Mouse (Mus musculus): ENCODE measurements at regions not wholly inside any gene's neighbourhood (a gene's known extent, or its start where the extent isn't known, plus 50 kb on each side); places are given as distances from the start of the nearest gene placed in this dataset.

DNA sequence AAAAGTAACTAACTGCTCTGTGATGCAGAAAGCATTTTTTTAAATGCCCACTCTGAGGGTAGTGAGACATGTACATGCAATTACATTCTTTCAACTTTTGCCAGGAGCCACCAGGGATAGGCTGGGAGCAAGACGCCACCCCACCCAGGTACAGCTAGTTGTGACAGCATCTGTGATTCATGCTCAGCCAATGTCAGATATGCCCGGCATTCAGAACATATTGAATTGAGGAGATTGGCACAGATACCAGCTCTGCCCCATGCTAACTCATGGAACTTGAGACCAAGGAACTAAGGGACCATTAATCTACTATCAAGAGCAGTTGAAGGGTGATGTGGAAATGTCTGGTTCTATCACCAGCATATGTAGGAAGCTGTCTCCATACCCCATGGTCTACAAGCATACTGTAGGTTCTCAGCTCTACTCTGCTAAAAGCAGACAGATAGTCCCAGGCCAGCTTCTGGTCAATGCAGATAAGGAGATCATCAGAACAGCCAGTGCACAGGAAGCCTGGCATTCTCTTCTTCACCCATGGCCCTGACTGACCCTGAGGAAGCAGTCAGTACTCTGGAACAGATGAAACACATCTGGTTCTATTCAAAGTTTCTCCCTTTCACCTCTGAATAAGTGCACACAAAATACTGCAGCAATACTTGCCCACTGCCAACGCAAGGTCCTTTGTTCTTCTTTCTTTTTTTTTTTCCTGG lies 127.4 kb downstream of the Adamts15 start:
- 65% methylated on average over 3 of the region's 3 CpGs for WGBS
- Histone ChIP-seq H3K4me1 (ENCODE audit: control insufficient read depth, insufficient read depth, low read length) (no peaks in the 10 kb centered on the region), H3K36me3 (ENCODE audit: control insufficient read depth, insufficient read depth, low read length) (no peaks in the 10 kb centered on the region), H3K9ac (ENCODE audit: low read length) (no peak overlapping the region), H3K9me3 (ENCODE audit: control insufficient read depth, low read length) (no peaks in the 10 kb centered on the region), H3K27ac (replicated peaks; ENCODE audit: low read depth, low read length) (no peak overlapping the region), H3K27me3 (ENCODE audit: control insufficient read depth, insufficient read depth, low read length) (no peaks in the 10 kb centered on the region), H3K4me3 (ENCODE audit: low read depth, low read length) (no peak overlapping the region), H3K4me2 (ENCODE audit: low read depth, severe bottlenecking) (no peak overlapping the region)
- ATAC-seq (ENCODE audit: insufficient number of reproducible peaks, low FRiP score, low TSS enrichment, low read depth): no peak
- DNase-seq (ENCODE audit: low spot score): no peak

DNA sequence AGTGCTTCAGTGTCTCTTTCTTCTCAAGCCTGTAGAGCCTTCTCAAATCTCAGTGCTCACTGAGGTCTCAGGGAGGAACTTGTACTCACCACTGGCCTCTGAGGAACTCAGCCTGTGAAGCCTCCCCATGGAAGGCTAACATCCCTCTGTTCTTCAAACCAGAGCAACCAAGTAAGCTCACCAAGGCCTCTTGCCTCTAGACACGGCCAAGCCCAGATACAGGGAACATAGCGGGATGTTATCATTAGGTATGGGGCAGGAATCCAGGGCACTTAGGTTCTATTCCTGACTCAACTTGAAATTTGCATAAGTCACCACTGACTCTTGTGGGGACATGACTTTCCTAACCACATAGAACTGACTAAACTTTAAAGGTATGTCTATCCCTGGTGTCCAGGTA lies 141.0 kb downstream of the Adamts15 start:
- Histone ChIP-seq H3K4me1 (ENCODE audit: control insufficient read depth, insufficient read depth, low read length) (no peaks in the 10 kb centered on the region), H3K9ac (ENCODE audit: low read length) (no peak overlapping the region), H3K9me3 (ENCODE audit: control insufficient read depth, low read length) (no peaks in the 10 kb centered on the region), H3K4me2 (ENCODE audit: low read depth, severe bottlenecking) (no peak overlapping the region), H3K36me3 (ENCODE audit: control insufficient read depth, insufficient read depth, low read length) (no peaks in the 10 kb centered on the region), H3K27ac (replicated peaks; ENCODE audit: low read depth, low read length) (no peak overlapping the region), H3K4me3 (ENCODE audit: low read depth, low read length) (no peak overlapping the region), H3K27me3 (ENCODE audit: control insufficient read depth, insufficient read depth, low read length) (no peaks in the 10 kb centered on the region)
- no peak for ATAC-seq (ENCODE audit: insufficient number of reproducible peaks, low FRiP score, low TSS enrichment, low read depth)
- DNase-seq (ENCODE audit: low spot score): no peak
- WGBS: 93% methylated on average over 2 of the region's 2 CpGs

DNA sequence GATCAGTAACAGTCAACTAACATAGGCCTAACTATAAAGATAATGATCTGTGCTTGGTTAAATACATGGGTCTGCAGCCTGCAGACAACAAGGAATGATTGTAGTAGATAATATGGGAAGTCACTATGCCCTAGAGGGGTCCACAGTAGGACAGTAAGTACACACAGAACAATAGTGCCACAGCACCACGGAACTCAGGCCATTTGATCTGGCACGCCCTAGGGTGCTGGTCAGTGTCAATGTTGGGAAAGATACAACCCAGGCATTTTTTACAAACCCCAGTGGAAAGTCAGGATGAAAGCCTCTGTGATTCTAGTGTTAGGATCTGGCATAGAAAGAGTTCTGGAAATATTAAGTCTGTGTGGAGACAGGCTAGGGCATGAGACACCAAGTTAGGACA lies 144.4 kb downstream of the Adamts15 start:
- ATAC-seq (ENCODE audit: insufficient number of reproducible peaks, low FRiP score, low TSS enrichment, low read depth): no peak
- H3K4me1 ChIP-seq (ENCODE audit: control insufficient read depth, insufficient read depth, low read length): peaks cover 11% of the 10 kb centered on the region
- no peak overlapping the region for H3K27ac ChIP-seq (replicated peaks; ENCODE audit: low read depth, low read length)
- DNase-seq (ENCODE audit: low spot score): no peak
- 88% methylated on average over 2 of the region's 2 CpGs for WGBS
- no peak overlapping the region for H3K9ac ChIP-seq (ENCODE audit: low read length)
- H3K36me3 ChIP-seq (ENCODE audit: control insufficient read depth, insufficient read depth, low read length): no peaks in the 10 kb centered on the region
- peaks cover 2% of the 10 kb centered on the region; the same call in 1 of the 2 replicates for H3K9me3 ChIP-seq (ENCODE audit: control insufficient read depth, low read length)
- no peak overlapping the region for H3K4me3 ChIP-seq (ENCODE audit: low read depth, low read length)
- no peaks in the 10 kb centered on the region for H3K27me3 ChIP-seq (ENCODE audit: control insufficient read depth, insufficient read depth, low read length)
- H3K4me2 ChIP-seq (ENCODE audit: low read depth, severe bottlenecking): no peak overlapping the region

DNA sequence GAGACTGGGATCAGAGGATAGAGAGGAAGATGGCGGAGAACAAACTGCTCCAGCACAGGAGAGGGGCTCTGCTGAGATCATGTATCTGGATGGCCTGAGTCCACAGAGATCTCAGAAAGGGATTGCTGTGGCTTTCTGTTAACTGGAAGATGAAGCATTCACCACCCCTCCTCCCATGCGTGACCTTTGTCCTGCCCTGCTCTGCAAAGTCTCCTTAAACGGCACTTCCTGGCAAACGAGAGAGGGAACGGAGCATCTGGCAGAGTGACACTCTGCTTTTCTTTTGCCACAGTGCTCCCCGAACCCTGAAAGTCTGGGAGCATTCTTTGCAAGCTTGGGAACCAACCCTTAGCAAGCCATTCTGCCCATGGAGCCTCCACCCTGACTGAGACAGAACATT lies 147.1 kb downstream of the Adamts15 start:
- ATAC-seq (ENCODE audit: insufficient number of reproducible peaks, low FRiP score, low TSS enrichment, low read depth): no peak
- no peak overlapping the region for H3K27ac ChIP-seq (replicated peaks; ENCODE audit: low read depth, low read length)
- peaks cover 11% of the 10 kb centered on the region for H3K4me1 ChIP-seq (ENCODE audit: control insufficient read depth, insufficient read depth, low read length)

DNA sequence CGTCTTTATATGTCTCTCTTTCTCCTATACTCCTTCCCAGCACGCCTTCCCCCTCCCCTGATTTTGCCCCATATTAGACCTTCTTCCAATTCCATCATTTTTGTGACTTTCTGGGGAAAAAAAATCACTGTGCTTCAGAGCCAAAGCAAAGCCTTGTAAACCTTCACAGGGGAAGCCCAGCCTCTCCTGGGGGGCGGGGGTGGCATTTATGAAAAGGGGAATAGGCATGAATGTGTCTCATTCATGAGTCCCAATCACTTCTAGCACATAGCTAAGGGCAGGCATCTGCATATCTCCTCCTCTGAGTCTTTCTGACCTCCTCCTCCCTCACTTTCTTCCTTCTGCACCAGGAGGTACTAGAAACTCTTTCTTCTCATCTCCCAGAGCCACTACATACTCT lies 149.8 kb downstream of the Adamts15 start:
- Histone ChIP-seq H3K4me3 (ENCODE audit: low read depth, low read length) (no peak overlapping the region), H3K27me3 (ENCODE audit: control insufficient read depth, insufficient read depth, low read length) (no peaks in the 10 kb centered on the region), H3K9ac (ENCODE audit: low read length) (no peak overlapping the region), H3K27ac (replicated peaks; ENCODE audit: low read depth, low read length) (no peak overlapping the region), H3K9me3 (ENCODE audit: control insufficient read depth, low read length) (peaks cover 2% of the 10 kb centered on the region; the same call in 1 of the 2 replicates), H3K4me1 (ENCODE audit: control insufficient read depth, insufficient read depth, low read length) (peaks cover 11% of the 10 kb centered on the region), H3K4me2 (ENCODE audit: low read depth, severe bottlenecking) (no peak overlapping the region), H3K36me3 (ENCODE audit: control insufficient read depth, insufficient read depth, low read length) (no peaks in the 10 kb centered on the region)
- no peak for ATAC-seq (ENCODE audit: insufficient number of reproducible peaks, low FRiP score, low TSS enrichment, low read depth)
- 80% methylated on average over 3 of the region's 3 CpGs for WGBS
- DNase-seq (ENCODE audit: low spot score): no peak

More for the DNA sequence above, 147.1 kb downstream of the Adamts15 start:
- no peak for DNase-seq (ENCODE audit: low spot score)
- H3K9ac ChIP-seq (ENCODE audit: low read length): no peak overlapping the region
- H3K27me3 ChIP-seq (ENCODE audit: control insufficient read depth, insufficient read depth, low read length): no peaks in the 10 kb centered on the region
- WGBS: 30% methylated on average over 6 of the region's 6 CpGs
- no peak overlapping the region for H3K4me3 ChIP-seq (ENCODE audit: low read depth, low read length)
- no peak overlapping the region for H3K4me2 ChIP-seq (ENCODE audit: low read depth, severe bottlenecking)
- H3K36me3 ChIP-seq (ENCODE audit: control insufficient read depth, insufficient read depth, low read length): no peaks in the 10 kb centered on the region
- H3K9me3 ChIP-seq (ENCODE audit: control insufficient read depth, low read length): peaks cover 2% of the 10 kb centered on the region; the same call in 1 of the 2 replicates

DNA sequence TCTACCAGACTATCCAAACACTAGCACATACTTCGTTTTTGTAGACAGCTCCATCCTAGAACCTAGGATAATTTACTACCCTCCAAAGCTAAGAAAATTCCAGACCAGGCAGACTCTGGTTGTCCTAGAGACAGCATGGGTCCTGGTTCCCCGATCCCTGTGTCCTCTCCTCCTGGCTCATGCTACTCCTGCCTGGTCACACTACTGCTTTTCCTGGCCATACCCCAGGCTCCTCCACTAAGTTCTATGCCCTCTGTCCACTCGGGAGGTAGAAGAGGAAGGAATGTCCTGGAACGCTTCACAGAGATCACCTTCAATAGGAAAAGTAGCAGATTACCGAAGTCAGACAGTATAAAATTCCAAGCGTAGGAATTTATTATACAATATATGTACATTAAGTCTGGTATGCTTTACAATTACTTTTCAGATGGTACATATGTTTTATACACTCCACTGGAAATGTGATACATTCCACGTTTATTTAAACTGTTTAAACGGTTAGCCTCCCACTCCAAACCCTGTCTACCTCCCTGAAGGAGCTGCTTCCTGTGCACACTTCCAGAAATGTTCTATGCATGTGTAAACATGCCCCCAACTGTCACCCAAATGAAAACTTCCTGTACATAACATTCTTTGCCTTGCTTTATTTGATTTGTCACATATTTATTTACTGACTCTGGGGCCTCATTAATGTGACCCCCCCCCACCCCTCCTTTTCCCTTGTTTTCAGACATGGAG lies 151.6 kb downstream of the Adamts15 start:
- no peak overlapping the region for H3K4me2 ChIP-seq (ENCODE audit: low read depth, severe bottlenecking)
- H3K4me3 ChIP-seq (ENCODE audit: low read depth, low read length): no peak overlapping the region
- no peak for ATAC-seq (ENCODE audit: insufficient number of reproducible peaks, low FRiP score, low TSS enrichment, low read depth)
- peaks cover 7% of the 10 kb centered on the region for H3K4me1 ChIP-seq (ENCODE audit: control insufficient read depth, insufficient read depth, low read length)
- H3K9ac ChIP-seq (ENCODE audit: low read length): no peak overlapping the region
- no peak overlapping the region for H3K27ac ChIP-seq (replicated peaks; ENCODE audit: low read depth, low read length)
- no peaks in the 10 kb centered on the region for H3K27me3 ChIP-seq (ENCODE audit: control insufficient read depth, insufficient read depth, low read length)
- peaks cover 2% of the 10 kb centered on the region; the same call in 1 of the 2 replicates for H3K9me3 ChIP-seq (ENCODE audit: control insufficient read depth, low read length)
- no peaks in the 10 kb centered on the region for H3K36me3 ChIP-seq (ENCODE audit: control insufficient read depth, insufficient read depth, low read length)
- 83% methylated on average over 8 of the region's 8 CpGs for WGBS
- DNase-seq (ENCODE audit: low spot score): no peak

DNA sequence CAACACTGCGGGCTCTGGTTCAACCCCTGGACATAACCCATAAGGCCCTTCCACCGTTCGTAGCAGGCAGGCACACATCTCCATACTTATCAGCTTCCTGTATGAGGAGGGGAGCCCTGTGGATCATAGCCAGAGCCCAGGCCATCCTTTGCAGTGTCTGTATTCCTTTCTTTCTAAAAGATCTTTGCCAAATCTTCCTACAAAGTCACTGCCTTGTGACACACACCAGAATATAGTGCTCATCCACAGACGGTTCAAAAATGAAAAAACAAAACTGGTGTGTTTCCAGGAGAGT lies 152.9 kb downstream of the Adamts15 start:
- no peak overlapping the region for H3K27ac ChIP-seq (replicated peaks; ENCODE audit: low read depth, low read length)
- 74% methylated on average over 4 of the region's 4 CpGs for WGBS

DNA sequence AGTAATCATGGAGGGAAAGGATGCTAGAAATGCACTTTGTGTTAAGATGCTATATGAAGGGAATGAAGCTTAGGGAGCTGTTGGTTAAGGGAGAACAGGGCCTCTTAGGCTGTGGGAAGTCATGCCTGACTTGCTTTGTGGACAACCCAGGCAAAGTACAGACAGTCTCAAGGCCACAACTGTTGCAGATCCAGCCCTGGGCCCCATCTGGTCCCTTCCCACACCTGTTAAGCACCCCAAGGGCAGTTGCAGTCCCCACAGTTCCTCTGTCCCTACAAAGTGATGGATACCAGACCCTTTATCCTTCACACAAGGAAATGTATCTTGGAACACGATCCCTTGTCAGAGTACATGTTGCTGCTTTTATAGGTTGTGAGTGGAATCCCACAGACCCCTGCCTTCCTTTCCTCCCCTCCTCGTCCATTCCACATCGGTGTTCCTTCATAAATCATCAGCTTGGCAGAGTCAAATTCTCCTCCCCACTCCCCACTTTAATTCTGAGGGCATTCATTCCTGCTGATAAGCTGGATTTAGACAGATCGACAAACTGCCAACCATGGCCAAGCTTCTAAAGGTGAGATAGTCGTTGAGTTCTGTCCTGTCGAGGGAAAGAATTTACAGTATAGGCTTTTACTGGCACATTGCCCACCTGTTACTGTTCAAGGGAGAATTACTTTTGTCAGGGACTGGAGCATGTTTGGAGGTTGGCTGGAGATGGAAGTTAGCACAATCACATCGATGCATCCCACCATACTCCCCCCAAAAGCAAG lies 153.4 kb downstream of the Adamts15 start:
- Histone ChIP-seq H3K9me3 (ENCODE audit: control insufficient read depth, low read length) (no peaks in the 10 kb centered on the region; the same call in 1 of the 2 replicates), H3K27me3 (ENCODE audit: control insufficient read depth, insufficient read depth, low read length) (no peaks in the 10 kb centered on the region), H3K9ac (ENCODE audit: low read length) (no peak overlapping the region), H3K36me3 (ENCODE audit: control insufficient read depth, insufficient read depth, low read length) (no peaks in the 10 kb centered on the region), H3K27ac (replicated peaks; ENCODE audit: low read depth, low read length) (no peak overlapping the region), H3K4me1 (ENCODE audit: control insufficient read depth, insufficient read depth, low read length) (no peaks in the 10 kb centered on the region), H3K4me2 (ENCODE audit: low read depth, severe bottlenecking) (no peak overlapping the region), H3K4me3 (ENCODE audit: low read depth, low read length) (no peak overlapping the region)
- WGBS: 57% methylated on average over 7 of the region's 7 CpGs
- DNase-seq (ENCODE audit: low spot score) (no peak), ATAC-seq (ENCODE audit: insufficient number of reproducible peaks, low FRiP score, low TSS enrichment, low read depth) (0 out of 2 replicates have a peak, but pooled peaks have one; percentile 44)

More for the DNA sequence above, 152.9 kb downstream of the Adamts15 start:
- ATAC-seq (ENCODE audit: insufficient number of reproducible peaks, low FRiP score, low TSS enrichment, low read depth) (no peak), DNase-seq (ENCODE audit: low spot score) (no peak)
- H3K4me3 ChIP-seq (ENCODE audit: low read depth, low read length): no peak overlapping the region
- no peaks in the 10 kb centered on the region for H3K4me1 ChIP-seq (ENCODE audit: control insufficient read depth, insufficient read depth, low read length)
- no peak overlapping the region for H3K9ac ChIP-seq (ENCODE audit: low read length)
- peaks cover 2% of the 10 kb centered on the region; the same call in 1 of the 2 replicates for H3K9me3 ChIP-seq (ENCODE audit: control insufficient read depth, low read length)
- H3K36me3 ChIP-seq (ENCODE audit: control insufficient read depth, insufficient read depth, low read length): no peaks in the 10 kb centered on the region
- no peaks in the 10 kb centered on the region for H3K27me3 ChIP-seq (ENCODE audit: control insufficient read depth, insufficient read depth, low read length)
- H3K4me2 ChIP-seq (ENCODE audit: low read depth, severe bottlenecking): no peak overlapping the region

All from limb, embryonic 11.5 days (tissue).